18 mouse cellular contexts compared by ENCODE assay signal in the genomic region with DNA sequence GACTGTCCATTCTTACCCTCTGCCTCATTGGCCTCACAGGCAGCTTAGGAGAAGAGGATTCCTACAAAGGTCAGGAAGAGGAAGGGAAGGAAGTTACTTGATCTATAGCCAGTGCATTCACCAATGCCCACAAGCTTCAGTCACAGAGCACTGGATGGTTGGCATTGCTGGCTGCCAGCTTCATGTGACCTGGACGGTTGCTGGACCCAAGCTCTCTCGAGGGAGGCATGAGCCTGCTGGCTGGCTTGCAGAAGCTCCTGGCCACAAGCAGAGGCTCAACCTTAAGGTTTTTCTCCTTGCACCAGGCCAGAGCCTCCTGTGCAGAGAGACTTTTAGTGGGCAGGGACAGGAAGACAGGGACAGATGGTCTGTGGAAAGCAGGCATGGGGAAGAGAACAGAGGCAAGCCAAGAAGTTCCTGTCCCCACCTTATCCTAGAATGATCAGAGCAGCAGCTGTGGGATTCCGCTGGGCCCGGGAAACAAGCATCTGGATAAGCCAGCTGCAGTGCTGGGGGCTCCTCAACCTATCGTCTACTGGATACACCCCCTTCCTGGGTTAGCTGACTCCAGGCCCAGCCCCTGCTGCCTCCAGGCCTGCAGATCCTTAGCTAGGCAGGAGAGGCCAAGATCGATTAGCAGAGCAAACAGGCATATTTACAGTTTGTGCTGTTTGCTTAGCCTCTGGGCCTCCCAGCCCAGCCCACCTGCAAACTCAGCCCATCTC. TPM values are rescaled to one million over a fixed set of nuclear protein-coding genes. Genes with fewer than 3 reads are reported as not detected.
DNase-seq lines count a peak whose midpoint lies in the region; ATAC-seq and TF ChIP-seq lines count a peak whose summit lies in the region.
"Had no signal": no experiment of that assay in that cellular context is flagged by ENCODE, and none has a peak within 500 bp of the region (broad histone marks: within the 10 kb centered on the region; RNA-seq: fewer than 3 reads in every experiment).

No protein-coding gene starts in this region.

- TF ChIP-seq CTCF in left cerebral cortex, adult 2 months (IDR thresholded peaks at IDR 0.05) = no peak

- peaks cover 16% of the 10 kb centered on the region for H3K4me1 ChIP-seq in intestine, embryonic 16.5 days (ENCODE audit: control insufficient read depth, insufficient read depth, low read length)
- H3K4me1 ChIP-seq in liver, embryonic 16.5 days (ENCODE audit: control insufficient read depth, low read depth, low read length) = peaks cover 4% of the 10 kb centered on the region

- no peaks in the 10 kb centered on the region for H3K36me3 ChIP-seq in intestine, embryonic 16.5 days (ENCODE audit: control insufficient read depth, insufficient read depth, low read length)
- H3K36me3 ChIP-seq in liver, embryonic 16.5 days (ENCODE audit: control insufficient read depth, insufficient read depth) = no peaks in the 10 kb centered on the region
- H3K36me3 ChIP-seq: forebrain, embryonic 12.5 days; hindbrain, embryonic 12.5 days; neural tube, embryonic 15.5 days had no signal

- peak overlapping the region; percentile 84 for H3K27ac ChIP-seq in left cerebral cortex, adult 2 months
- H3K27ac ChIP-seq in intestine, embryonic 16.5 days (ENCODE audit: low read length) = no peak overlapping the region
- H3K27ac ChIP-seq in liver, embryonic 16.5 days (ENCODE audit: low read length) = no peak overlapping the region
- H3K27ac ChIP-seq: forebrain, embryonic 12.5 days; hindbrain, embryonic 12.5 days; kidney, postnatal 0 days; neural tube, embryonic 15.5 days had no signal

- ATAC-seq in intestine, embryonic 16.5 days = peak; percentile 67
- peak; percentile 83 for ATAC-seq in liver, embryonic 16.5 days (ENCODE audit: low read depth)

- H3K4me3 ChIP-seq in left cerebral cortex, adult 2 months = no peak overlapping the region
- no peak overlapping the region for H3K4me3 ChIP-seq in intestine, embryonic 16.5 days (ENCODE audit: low read length)
- no peak overlapping the region for H3K4me3 ChIP-seq in liver, embryonic 16.5 days (ENCODE audit: low read depth, low read length)
- H3K4me3 ChIP-seq: forebrain, embryonic 12.5 days; hindbrain, embryonic 12.5 days; neural tube, embryonic 15.5 days had no signal

- H3K27me3 ChIP-seq in intestine, embryonic 16.5 days (replicated peaks; ENCODE audit: control insufficient read depth, insufficient read depth, low read length) = no peaks in the 10 kb centered on the region
- no peaks in the 10 kb centered on the region for H3K27me3 ChIP-seq in liver, embryonic 16.5 days (ENCODE audit: control insufficient read depth, insufficient read depth, low read depth, low read length)
- H3K27me3 ChIP-seq: forebrain, embryonic 12.5 days; hindbrain, embryonic 12.5 days had no signal

- H3K9ac ChIP-seq in intestine, embryonic 16.5 days (ENCODE audit: low read depth, low read length) = no peak overlapping the region
- peak overlapping the region; percentile 3 for H3K9ac ChIP-seq in liver, embryonic 16.5 days (ENCODE audit: low read depth, low read length)
- H3K9ac ChIP-seq: forebrain, embryonic 12.5 days; hindbrain, embryonic 12.5 days; neural tube, embryonic 15.5 days had no signal

- WGBS in intestine, embryonic 16.5 days = 28% methylated on average over 6 of the region's 6 CpGs
- 17% methylated on average over 6 of the region's 6 CpGs for WGBS in liver, embryonic 16.5 days (ENCODE audit: insufficient replicate concordance)

- H3K4me2 ChIP-seq in intestine, embryonic 16.5 days (ENCODE audit: low read depth, low read length) = no peak overlapping the region
- peak overlapping the region; percentile 11; the same call in 1 of the 2 replicates for H3K4me2 ChIP-seq in liver, embryonic 16.5 days (ENCODE audit: low read depth, low read length)
- H3K4me2 ChIP-seq: forebrain, embryonic 12.5 days; hindbrain, embryonic 12.5 days; neural tube, embryonic 15.5 days had no signal

- intact Hi-C loops in left cerebral cortex, adult 2 months (cut with DNase I) = no loop called here

- peak; percentile 43 to 48 for DNase-seq in cerebellum, adult 18-20 months
- no peak for DNase-seq in cerebellum, adult 11-12 months
- DNase-seq in left cerebral cortex, adult 2 months (ENCODE audit: extremely low spot score in 1 of 2, low spot score in 2 of 2) = peak in 1 of 2 experiments; percentile 23
- no peak for DNase-seq in left cerebral cortex, adult 11 months (ENCODE audit: low spot score)
- DNase-seq in urinary bladder, postnatal 4 days (ENCODE audit: low spot score in 2 of 2) = no peak
- no peak for DNase-seq in heart, adult 11 months
- DNase-seq: gastrocnemius, postnatal 36 days; spleen, adult 18-20 months had no signal

- no peaks in the 10 kb centered on the region for H3K9me3 ChIP-seq in intestine, embryonic 16.5 days (ENCODE audit: control insufficient read depth, low read length)
- H3K9me3 ChIP-seq in liver, embryonic 16.5 days (replicated peaks; ENCODE audit: control insufficient read depth, low read length) = no peaks in the 10 kb centered on the region
- H3K9me3 ChIP-seq: forebrain, embryonic 12.5 days; hindbrain, embryonic 12.5 days; neural tube, embryonic 15.5 days had no signal

RNA-seq across cellular contexts. Expression of a gene that starts 41.7 kb away (rescaled TPM):
- not detected for total RNA-seq in left cerebral cortex, adult 2 months (2021)
- not detected in 2 replicates for polyA plus RNA-seq in intestine, embryonic 16.5 days (2015; fragmentation: Nextera tagmentation; extraction: Ambion mirVana)
- polyA plus RNA-seq in liver, embryonic 16.5 days (2015; fragmentation: Nextera tagmentation; extraction: Ambion mirVana) = not detected in 2 replicates
- total RNA-seq: adrenal gland, adult 18-20 months; gastrocnemius, postnatal 36 days; left cerebral cortex, postnatal 10 days; MEL had no signal
- polyA plus RNA-seq: cortical plate, adult 2 months; forebrain, embryonic 12.5 days; hindbrain, embryonic 12.5 days; kidney, postnatal 0 days; neural tube, embryonic 15.5 days had no signal

RNA-seq across cellular contexts. Expression of a gene that starts 48.5 kb away (rescaled TPM):
- 100 to 1,000 TPM; 138 to 147 TPM for total RNA-seq in left cerebral cortex, adult 2 months (2021)
- polyA plus RNA-seq in intestine, embryonic 16.5 days (2015; fragmentation: Nextera tagmentation; extraction: Ambion mirVana) = 0.73 and 2.4 TPM in 2 replicates
- polyA plus RNA-seq in liver, embryonic 16.5 days (2015; fragmentation: Nextera tagmentation; extraction: Ambion mirVana) = 0.11 and 0.15 TPM in 2 replicates
- total RNA-seq: MEL had no signal

RNA-seq across cellular contexts. Expression of a gene that starts 59.0 kb away (rescaled TPM):
- total RNA-seq in left cerebral cortex, adult 2 months (2021) = 100 to 1,000 TPM; 132 to 134 TPM
- polyA plus RNA-seq in intestine, embryonic 16.5 days (2015; fragmentation: Nextera tagmentation; extraction: Ambion mirVana) = 4.1 TPM in 2 replicates
- polyA plus RNA-seq in liver, embryonic 16.5 days (2015; fragmentation: Nextera tagmentation; extraction: Ambion mirVana) = 0.63 and 0.79 TPM in 2 replicates

Comparison
In these comparisons a context has a peak if more than half of its experiments do, and no peak if none do; other contexts are left out.
1. DNase-seq: peak in cerebellum, adult 18-20 months (2 of 2); none in cerebellum, adult 11-12 months (single experiment), left cerebral cortex, adult 11 months (single experiment), urinary bladder, postnatal 4 days (0 of 2) and heart, adult 11 months (single experiment).